ENCODE assay signal across 25 mouse cellular contexts in genomic region chr6:15142094-15142493, GRCm38 (mm10).
DNase-seq lines count a peak whose midpoint lies in the region; ATAC-seq lines count a peak whose summit lies in the region.
"Had no signal": no experiment of that assay in that cellular context is flagged by ENCODE, and none has a peak within 500 bp of the region (broad histone marks: within the 10 kb centered on the region; RNA-seq: fewer than 3 reads in every experiment).

No protein-coding gene starts in this region.

- intact Hi-C loops in heart, postnatal 14 days (cut with DNase I): no loop called here

- no peaks in the 10 kb centered on the region for H3K9me3 ChIP-seq in hindbrain, embryonic 10.5 days
- H3K9me3 ChIP-seq in hindbrain, embryonic 14.5 days (ENCODE audit: control insufficient read depth, low read length): no peaks in the 10 kb centered on the region
- H3K9me3 ChIP-seq in embryonic facial prominence, embryonic 10.5 days: no peaks in the 10 kb centered on the region
- H3K9me3 ChIP-seq: embryonic facial prominence, embryonic 13.5 days; forebrain, embryonic 12.5 days; heart, embryonic 15.5 days; hindbrain, embryonic 12.5 days had no signal

- H3K36me3 ChIP-seq in hindbrain, embryonic 10.5 days: no peaks in the 10 kb centered on the region
- H3K36me3 ChIP-seq in hindbrain, embryonic 14.5 days (replicated peaks; ENCODE audit: control insufficient read depth, insufficient read depth): no peaks in the 10 kb centered on the region
- H3K36me3 ChIP-seq in embryonic facial prominence, embryonic 10.5 days (replicated peaks): no peaks in the 10 kb centered on the region
- H3K36me3 ChIP-seq: embryonic facial prominence, embryonic 13.5 days; forebrain, embryonic 12.5 days; heart, embryonic 15.5 days; hindbrain, embryonic 12.5 days had no signal

- H3K4me1 ChIP-seq in hindbrain, embryonic 10.5 days (replicated peaks): no peaks in the 10 kb centered on the region
- H3K4me1 ChIP-seq in hindbrain, embryonic 14.5 days (replicated peaks; ENCODE audit: control insufficient read depth, insufficient read depth, low read length): no peaks in the 10 kb centered on the region
- peaks cover 3% of the 10 kb centered on the region; the same call in 1 of the 2 replicates for H3K4me1 ChIP-seq in embryonic facial prominence, embryonic 10.5 days
- H3K4me1 ChIP-seq: forebrain, embryonic 12.5 days; heart, embryonic 15.5 days had no signal

- no peak overlapping the region for H3K9ac ChIP-seq in hindbrain, embryonic 14.5 days
- H3K9ac ChIP-seq: embryonic facial prominence, embryonic 13.5 days; forebrain, embryonic 12.5 days; heart, embryonic 15.5 days; hindbrain, embryonic 12.5 days had no signal

- peak; percentile 14 for DNase-seq in hindbrain, embryonic 10.5 days (ENCODE audit: low spot score)
- DNase-seq in hindbrain, embryonic 14.5 days (ENCODE audit: low spot score): no peak
- peak; percentile 33 for DNase-seq in embryo, embryonic 10.5 days (ENCODE audit: low spot score)
- peak; percentile 23 for DNase-seq in embryonic facial prominence, embryonic 10.5 days (ENCODE audit: low spot score)
- peak; percentile 41 for DNase-seq in mesoderm, embryonic 11.5 days (ENCODE audit: low read depth, low spot score)
- no peak for DNase-seq in heart, postnatal 14 days
- DNase-seq in B cell, adult 2 months: no peak
- DNase-seq: adrenal gland, adult 2 months; adrenal gland, postnatal 25 days; cerebellum, adult 8-10 months; cerebellum, postnatal 14 days; gastrocnemius, postnatal 14 days; heart, adult 2 months had no signal

- H3K27ac ChIP-seq in hindbrain, embryonic 10.5 days: no peak overlapping the region
- no peak overlapping the region for H3K27ac ChIP-seq in hindbrain, embryonic 14.5 days
- no peak overlapping the region for H3K27ac ChIP-seq in embryonic facial prominence, embryonic 10.5 days (replicated peaks)
- H3K27ac ChIP-seq: embryonic facial prominence, embryonic 13.5 days; forebrain, embryonic 12.5 days; heart, adult 2 months; heart, embryonic 15.5 days; hindbrain, embryonic 12.5 days had no signal

- no peak overlapping the region for H3K4me2 ChIP-seq in hindbrain, embryonic 14.5 days (replicated peaks)
- H3K4me2 ChIP-seq: embryonic facial prominence, embryonic 13.5 days; forebrain, embryonic 12.5 days; heart, embryonic 11.5 days; heart, embryonic 15.5 days; hindbrain, embryonic 12.5 days had no signal

- no peak overlapping the region for H3K4me3 ChIP-seq in hindbrain, embryonic 10.5 days
- H3K4me3 ChIP-seq in hindbrain, embryonic 14.5 days (replicated peaks; ENCODE audit: low read length): no peak overlapping the region
- no peak overlapping the region for H3K4me3 ChIP-seq in embryonic facial prominence, embryonic 10.5 days
- H3K4me3 ChIP-seq: embryonic facial prominence, embryonic 13.5 days; forebrain, embryonic 12.5 days; heart, adult 2 months; heart, embryonic 15.5 days; hindbrain, embryonic 12.5 days had no signal

- 71% methylated on average over 1 of the region's 1 CpGs for WGBS in hindbrain, embryonic 10.5 days
- 54% methylated on average over 1 of the region's 1 CpGs for WGBS in hindbrain, embryonic 14.5 days
- WGBS in embryonic facial prominence, embryonic 10.5 days: 53% methylated on average over 1 of the region's 1 CpGs

- no peak for ATAC-seq in hindbrain, embryonic 14.5 days (ENCODE audit: low FRiP score)
- ATAC-seq in megakaryocyte progenitor cell, adult 5-6 weeks (replicated peaks; ENCODE audit: poor library complexity): no peak
- ATAC-seq: activated CD4-positive, CD25-positive, alpha-beta regulatory T cell, adult 4 months; forebrain, embryonic 16.5 days; inflammation-experienced regulatory T-cells, adult 6 months; intestine, postnatal 0 days; Patski had no signal

- H3K27me3 ChIP-seq in hindbrain, embryonic 10.5 days (ENCODE audit: insufficient read depth, poor library complexity, severe bottlenecking): no peaks in the 10 kb centered on the region
- no peaks in the 10 kb centered on the region for H3K27me3 ChIP-seq in hindbrain, embryonic 14.5 days (ENCODE audit: control insufficient read depth, insufficient read depth, low read length)
- no peaks in the 10 kb centered on the region for H3K27me3 ChIP-seq in embryonic facial prominence, embryonic 10.5 days (replicated peaks; ENCODE audit: low read depth, poor library complexity, severe bottlenecking)
- H3K27me3 ChIP-seq: CH12.LX; embryonic facial prominence, embryonic 13.5 days; forebrain, embryonic 12.5 days; heart, embryonic 15.5 days; hindbrain, embryonic 12.5 days had no signal

Comparison
In these comparisons a context has a peak if more than half of its experiments do, and no peak if none do; other contexts are left out.
1. DNase-seq: peak in hindbrain, embryonic 10.5 days (single experiment), embryo, embryonic 10.5 days (single experiment), embryonic facial prominence, embryonic 10.5 days (single experiment) and mesoderm, embryonic 11.5 days (single experiment); none in hindbrain, embryonic 14.5 days (single experiment), heart, postnatal 14 days (0 of 2) and B cell, adult 2 months (0 of 2).